Comparison of ENCODE assay signal across 8 mouse cellular contexts in the genomic region with DNA sequence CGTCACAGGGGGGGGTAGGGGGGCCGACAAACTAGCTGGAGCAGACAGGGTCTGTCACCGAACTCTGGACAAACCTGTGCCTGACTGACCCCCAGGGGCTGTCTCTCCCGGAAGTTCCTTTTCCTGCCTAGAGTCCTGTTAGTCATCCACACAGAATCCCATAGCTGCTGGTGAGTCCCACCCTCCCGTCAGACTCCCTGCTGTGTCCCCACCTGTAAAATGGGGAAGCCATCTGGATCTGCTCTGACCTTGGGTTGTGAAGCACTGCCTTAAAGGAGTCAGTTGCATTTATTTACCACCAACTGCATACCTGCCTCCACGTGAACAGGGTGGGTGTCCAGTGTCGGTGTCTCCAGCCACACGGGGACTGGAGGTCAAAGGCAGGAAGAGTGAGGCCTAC. TPM values are rescaled to one million over a fixed set of nuclear protein-coding genes. Genes with fewer than 3 reads are reported as not detected.
A peak's percentile ranks its signal among the peaks of the same experiment; 100 is the strongest.
DNase-seq lines count a peak whose midpoint lies in the region; ATAC-seq and TF ChIP-seq lines count a peak whose summit lies in the region.

No protein-coding gene starts in this region.

- TF ChIP-seq CTCF in lung, adult 2 months (IDR thresholded peaks at IDR 0.05; ENCODE audit: insufficient read depth, low read length): no peak
- no peak for TF ChIP-seq CTCF in cortical plate, adult 2 months (IDR thresholded peaks at IDR 0.05; ENCODE audit: extremely low read depth, insufficient read depth, low read length)
- no peak for TF ChIP-seq CTCF in olfactory bulb, adult 2 months (IDR thresholded peaks at IDR 0.05; ENCODE audit: insufficient read depth, low read depth, low read length)

- peak overlapping the region; percentile 75 for H3K4me2 ChIP-seq in intestine, embryonic 16.5 days (ENCODE audit: low read depth, low read length)

- H3K9ac ChIP-seq in intestine, embryonic 16.5 days (ENCODE audit: low read depth, low read length): peak overlapping the region; percentile 83

- no peak for TF ChIP-seq POLR2A in lung, adult 2 months (IDR thresholded peaks at IDR 0.05; ENCODE audit: borderline replicate concordance, extremely low read depth, low read depth, low read length)
- no peak for TF ChIP-seq POLR2A in cortical plate, adult 2 months (IDR thresholded peaks at IDR 0.05; ENCODE audit: extremely low read depth, insufficient read depth, low read length)
- no peak for TF ChIP-seq POLR2A in olfactory bulb, adult 2 months (IDR thresholded peaks at IDR 0.05; ENCODE audit: insufficient read depth, low read depth, low read length)

- no peaks in the 10 kb centered on the region for H3K27me3 ChIP-seq in intestine, embryonic 16.5 days (replicated peaks; ENCODE audit: control insufficient read depth, insufficient read depth, low read length)

- no peak for DNase-seq in lung, adult 2 months
- DNase-seq in lung, adult 18-20 months: no peak
- no peak for DNase-seq in right cerebral cortex, adult 2 months (ENCODE audit: low spot score in 2 of 2)
- no peak for DNase-seq in thymus, postnatal 4 days
- DNase-seq in left cerebral cortex, adult 18-20 months (ENCODE audit: low spot score in 2 of 2): no peak

- no peaks in the 10 kb centered on the region for H3K9me3 ChIP-seq in intestine, embryonic 16.5 days (ENCODE audit: control insufficient read depth, low read length)

- no peak for ATAC-seq in intestine, embryonic 16.5 days

- H3K27ac ChIP-seq in cortical plate, adult 2 months (ENCODE audit: insufficient read depth, low read length): peak overlapping the region; percentile 54
- H3K27ac ChIP-seq in intestine, embryonic 16.5 days (ENCODE audit: low read length): no peak overlapping the region
- H3K27ac ChIP-seq in olfactory bulb, adult 2 months (ENCODE audit: insufficient read depth, low read depth, low read length): 0 out of 2 replicates have a peak overlapping the region, but pooled peaks have one; percentile 4

- peaks cover 29% of the 10 kb centered on the region for H3K4me1 ChIP-seq in lung, adult 2 months (ENCODE audit: control insufficient read depth, insufficient read depth, low read length)
- H3K4me1 ChIP-seq in cortical plate, adult 2 months (ENCODE audit: control insufficient read depth, insufficient read depth, low read length): peaks cover 17% of the 10 kb centered on the region
- H3K4me1 ChIP-seq in intestine, embryonic 16.5 days (ENCODE audit: control insufficient read depth, insufficient read depth, low read length): peaks cover 35% of the 10 kb centered on the region
- H3K4me1 ChIP-seq in olfactory bulb, adult 2 months (ENCODE audit: control insufficient read depth, insufficient read depth, low read length): peaks cover 62% of the 10 kb centered on the region

- H3K36me3 ChIP-seq in intestine, embryonic 16.5 days (ENCODE audit: control insufficient read depth, insufficient read depth, low read length): no peaks in the 10 kb centered on the region

- WGBS in lung, adult 2 months: 32% methylated on average over 8 of the region's 8 CpGs
- 45% methylated on average over 8 of the region's 8 CpGs for WGBS in intestine, embryonic 16.5 days
- WGBS in olfactory bulb, adult 2 months: 36% methylated on average over 8 of the region's 8 CpGs

- peak overlapping the region; percentile 14 for H3K4me3 ChIP-seq in lung, adult 2 months (replicated peaks; ENCODE audit: extremely low read depth, low read depth, low read length)
- H3K4me3 ChIP-seq in cortical plate, adult 2 months (ENCODE audit: insufficient read depth, low read length): peak overlapping the region; percentile 90
- peak overlapping the region; percentile 89 for H3K4me3 ChIP-seq in intestine, embryonic 16.5 days (ENCODE audit: low read length)
- peak overlapping the region; percentile 60 for H3K4me3 ChIP-seq in olfactory bulb, adult 2 months (ENCODE audit: insufficient read depth, low read depth, low read length)

RNA-seq across cellular contexts. Expression of gene Pip5k1c, which starts 1.7 kb away (rescaled TPM):
- polyA plus RNA-seq in lung, adult 2 months (2012; rRNA removed): 103 and 104 TPM in 2 replicates
- polyA plus RNA-seq in cortical plate, adult 2 months (2012; rRNA removed): 414 and 443 TPM in 2 replicates
- polyA plus RNA-seq in intestine, embryonic 16.5 days (2015; fragmentation: Nextera tagmentation; extraction: Ambion mirVana): 35.4 and 40.5 TPM in 2 replicates
- 935 TPM in 1 of 2 replicates, not detected in the other for polyA plus RNA-seq in olfactory bulb, adult 2 months (2012; ENCODE audit: insufficient read depth, insufficient read length, low replicate concordance, missing spikeins)
- 100 to 1,000 TPM; 415 to 417 TPM for total RNA-seq in left cerebral cortex, adult 18-20 months (2021)

RNA-seq across cellular contexts. Expression of gene Tjp3, which starts 3.1 kb away (rescaled TPM):
- 27.6 and 27.7 TPM in 2 replicates for polyA plus RNA-seq in lung, adult 2 months (2012; rRNA removed)
- polyA plus RNA-seq in cortical plate, adult 2 months (2012; rRNA removed): 0.15 and 0.17 TPM in 2 replicates
- 53.2 and 56.6 TPM in 2 replicates for polyA plus RNA-seq in intestine, embryonic 16.5 days (2015; fragmentation: Nextera tagmentation; extraction: Ambion mirVana)
- not detected in 2 replicates for polyA plus RNA-seq in olfactory bulb, adult 2 months (2012; ENCODE audit: insufficient read depth, insufficient read length, low replicate concordance, missing spikeins)
- under 1 TPM; 0.16 to 0.23 TPM for total RNA-seq in left cerebral cortex, adult 18-20 months (2021)

RNA-seq across cellular contexts. Expression of gene Cactin, which starts 26.5 kb away (rescaled TPM):
- 30.5 and 36.7 TPM in 2 replicates for polyA plus RNA-seq in lung, adult 2 months (2012; rRNA removed)
- 32.2 and 33.0 TPM in 2 replicates for polyA plus RNA-seq in cortical plate, adult 2 months (2012; rRNA removed)
- polyA plus RNA-seq in intestine, embryonic 16.5 days (2015; fragmentation: Nextera tagmentation; extraction: Ambion mirVana): 28.7 and 29.0 TPM in 2 replicates
- not detected in 2 replicates for polyA plus RNA-seq in olfactory bulb, adult 2 months (2012; ENCODE audit: insufficient read depth, insufficient read length, low replicate concordance, missing spikeins)
- total RNA-seq in left cerebral cortex, adult 18-20 months (2021): 10 to 100 TPM; 30.5 to 34.6 TPM

RNA-seq across cellular contexts. Expression of gene Apba3, which starts 27.7 kb away (rescaled TPM):
- polyA plus RNA-seq in lung, adult 2 months (2012; rRNA removed): 86.4 and 104 TPM in 2 replicates
- polyA plus RNA-seq in cortical plate, adult 2 months (2012; rRNA removed): 52.1 and 58.2 TPM in 2 replicates
- polyA plus RNA-seq in intestine, embryonic 16.5 days (2015; fragmentation: Nextera tagmentation; extraction: Ambion mirVana): 72.2 and 83.1 TPM in 2 replicates
- not detected in 2 replicates for polyA plus RNA-seq in olfactory bulb, adult 2 months (2012; ENCODE audit: insufficient read depth, insufficient read length, low replicate concordance, missing spikeins)
- 10 to 100 TPM; 36.7 to 42.7 TPM for total RNA-seq in left cerebral cortex, adult 18-20 months (2021)

RNA-seq across cellular contexts. Expression of gene Mrpl54, which starts 27.7 kb away (rescaled TPM):
- 60.1 and 87.9 TPM in 2 replicates for polyA plus RNA-seq in lung, adult 2 months (2012; rRNA removed)
- polyA plus RNA-seq in cortical plate, adult 2 months (2012; rRNA removed): 61.1 and 64.7 TPM in 2 replicates
- 240 and 249 TPM in 2 replicates for polyA plus RNA-seq in intestine, embryonic 16.5 days (2015; fragmentation: Nextera tagmentation; extraction: Ambion mirVana)
- not detected in 2 replicates for polyA plus RNA-seq in olfactory bulb, adult 2 months (2012; ENCODE audit: insufficient read depth, insufficient read length, low replicate concordance, missing spikeins)
- total RNA-seq in left cerebral cortex, adult 18-20 months (2021): 10 to 100 TPM; 38.8 to 43.5 TPM

Comparison
In these comparisons a context has a peak if more than half of its experiments do, and no peak if none do; other contexts are left out.
1. H3K4me3 ChIP-seq: peak in every context shown above with its lines; median percentile 90 in cortical plate, adult 2 months; 89 in intestine, embryonic 16.5 days; 60 in olfactory bulb, adult 2 months; 14 in lung, adult 2 months.
2. RNA of gene Tjp3, which starts 3.1 kb away (polyA plus RNA-seq): 53.2 to 56.6 TPM in intestine, embryonic 16.5 days and 27.6 to 27.7 TPM in lung, adult 2 months; 0.15 to 0.17 TPM in cortical plate, adult 2 months and not detected in olfactory bulb, adult 2 months; every median in the first group is over 10 times any median in the second.